Mouse (Mus musculus) cerebellum, adult 2 months (tissue): ENCODE results near the gene Acaca. TPM values are rescaled to one million over a fixed set of nuclear protein-coding genes. Genes with fewer than 3 reads are reported as not detected.

Source experiments
- DNase-seq, 2 experiments: peaks; one replicate each; pipeline ENCODE4 v3.0.0; 2021
- H3K27ac ChIP-seq: fragments of 200-500 bp; 2 replicates; pipeline ENCODE4 v1.5.1; 2012; ENCODE audit warnings: low read length, control low read depth, inconsistent platforms; ENCODE audit not compliant: insufficient read depth
- H3K27me3 ChIP-seq: fragments of 200-500 bp; 2 replicates; pipeline ENCODE4 v1.6.1; 2012; ENCODE audit warnings: inconsistent platforms, mild to moderate bottlenecking, low read length, moderate library complexity; ENCODE audit not compliant: control insufficient read depth, insufficient read depth
- H3K4me1 ChIP-seq: fragments of 200-500 bp; 2 replicates; pipeline ENCODE4 v1.6.1; 2011; ENCODE audit warnings: low read length; ENCODE audit not compliant: control insufficient read depth, insufficient read depth
- H3K4me3 ChIP-seq: fragments of 200-500 bp; replicated peaks from 2 replicates; pipeline ENCODE3; 2011; ENCODE audit warnings: mild to moderate bottlenecking, low read depth, low read length, control low read depth; ENCODE audit not compliant: insufficient read depth
- CTCF ChIP-seq: fragments of 200-500 bp; IDR thresholded peaks from 2 replicates; pipeline ENCODE4 v1.5.1; 2011; ENCODE audit warnings: low read depth, mild to moderate bottlenecking, control low read depth, low read length, moderate library complexity, borderline replicate concordance; ENCODE audit not compliant: insufficient read depth
- POLR2A ChIP-seq: fragments of 200-500 bp; IDR thresholded peaks from 2 replicates; pipeline ENCODE4 v1.6.1; 2011; ENCODE audit warnings: low read length, control low read depth, borderline replicate concordance; ENCODE audit not compliant: insufficient read depth
- WGBS: fragments of 180-500 bp; shearing (Covaris S2); methylation state at CpG from one replicate; pipeline ENCODE4 v1.1.7; 2018; 5-methylcytosine and 5-hydroxymethylcytosine counted together
- polyA plus RNA-seq: library from polyadenylated mRNA; depleted of rRNA; stranded (reverse); fragments of >200 nt; gene quantifications from 2 replicates; pipeline ENCODE4 v1.2.3, GENCODE M21; 2012; rRNA removed

The Acaca gene
- polyA plus RNA-seq: 27.4 and 29.2 TPM in 2 replicates

- TF ChIP-seq CTCF (no peak), POLR2A (peak; percentile 87)
- WGBS: under 1% methylated on average over 64 of the region's 83 CpGs
- Histone ChIP-seq H3K27ac (peak within 1 kb of the TSS; percentile 15; the same call in 1 of the 2 replicates), H3K4me1 (no peaks in the 10 kb centered on the region; the same call in 1 of the 2 replicates), H3K27me3 (no peaks in the 10 kb centered on the region), H3K4me3 (peak within 1 kb of the TSS; percentile 86)
- DNase-seq: peak; percentile 87 to 88
These were observed at the start of gene Acaca, which contains the start of gene Tada2a for GRCm38 (mm10) chr11:84128943-84129798. Gene Acaca (plus strand): TSS chr11:84129672. Gene Tada2a (minus strand): TSS chr11:84129600.

DNA sequence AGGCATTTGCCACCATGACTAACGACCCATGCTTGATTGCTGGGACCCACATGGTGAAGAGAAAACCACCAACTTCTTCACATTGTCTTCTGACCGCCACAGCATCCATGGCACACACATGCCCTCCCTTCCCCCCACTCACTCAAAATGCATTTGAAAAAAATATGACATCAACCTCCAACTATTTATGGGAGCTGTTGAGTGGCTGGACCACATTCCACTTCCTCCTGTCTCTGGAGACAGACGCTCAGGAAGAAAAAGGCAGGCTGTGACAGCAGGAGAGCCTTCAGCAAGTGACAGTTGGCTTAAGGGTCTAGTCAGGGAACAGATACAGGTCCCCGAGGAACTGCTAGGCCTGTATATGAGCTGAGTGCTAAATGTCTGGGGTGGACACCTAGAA lies 49.6 kb upstream of the Acaca start:
- WGBS: 66% methylated on average over 4 of the region's 4 CpGs
- DNase-seq: no peak
- H3K4me3 ChIP-seq: no peak overlapping the region
- TF ChIP-seq CTCF: no peak
- TF ChIP-seq POLR2A: no peak
- no peaks in the 10 kb centered on the region for H3K4me1 ChIP-seq
- no peaks in the 10 kb centered on the region for H3K27me3 ChIP-seq
- no peak overlapping the region for H3K27ac ChIP-seq

- no peak for TF ChIP-seq CTCF
- no peak for TF ChIP-seq POLR2A
- WGBS: 90% methylated on average over 3 of the region's 3 CpGs
- Histone ChIP-seq H3K4me1 (no peaks in the 10 kb centered on the region), H3K4me3 (no peak overlapping the region), H3K27me3 (no peaks in the 10 kb centered on the region), H3K27ac (no peak overlapping the region)
- no peak for DNase-seq
These were observed 49.1 kb upstream of the Acaca start for GRCm38 (mm10) chr11:84080327-84080726.

DNA sequence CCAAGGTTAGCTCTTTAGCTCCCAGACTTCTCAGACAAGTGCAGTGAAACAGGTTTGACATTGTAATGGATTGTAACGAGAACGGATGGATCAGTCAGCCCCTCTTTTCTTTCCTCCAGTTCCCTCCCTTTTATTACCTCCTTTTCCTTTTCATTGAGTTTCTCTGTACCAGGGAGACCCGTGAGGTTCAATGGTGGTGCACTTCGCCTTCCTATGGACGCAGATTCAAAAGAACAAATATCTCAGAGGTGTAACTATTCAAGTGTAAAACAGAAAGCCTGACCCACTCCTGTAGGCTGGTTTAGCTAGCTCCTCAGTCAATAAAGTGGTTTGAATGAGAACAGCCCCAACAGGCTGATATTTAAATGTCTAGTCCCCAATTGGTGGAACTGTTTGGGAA lies 47.6 kb upstream of the Acaca start:
- Histone ChIP-seq H3K27ac (no peak overlapping the region), H3K27me3 (no peaks in the 10 kb centered on the region), H3K4me1 (no peaks in the 10 kb centered on the region), H3K4me3 (no peak overlapping the region)
- no peak for DNase-seq
- WGBS: 92% methylated on average over 5 of the region's 5 CpGs
- no peak for TF ChIP-seq CTCF
- no peak for TF ChIP-seq POLR2A

DNA sequence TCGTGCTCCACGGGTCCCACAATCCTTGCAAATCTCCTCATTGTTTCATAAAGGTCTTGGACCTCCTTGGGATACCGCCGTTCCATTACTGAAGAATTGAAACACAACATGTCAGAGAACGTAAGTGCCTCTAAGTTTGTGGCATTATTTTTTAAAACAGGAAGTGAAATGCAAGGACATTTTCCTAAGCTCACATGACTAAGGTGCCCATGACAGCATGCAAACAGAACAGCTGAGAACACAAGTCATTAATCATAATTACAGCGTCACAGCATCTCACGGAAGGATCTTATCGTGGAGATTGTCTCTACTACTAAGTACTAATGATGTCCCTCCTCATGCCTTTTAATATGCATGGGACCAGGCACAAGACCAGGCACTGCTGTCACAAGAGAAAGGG lies 38.9 kb upstream of the Acaca start:
- H3K4me1 ChIP-seq: no peaks in the 10 kb centered on the region
- H3K27ac ChIP-seq: no peak overlapping the region
- DNase-seq: no peak
- H3K4me3 ChIP-seq: no peak overlapping the region
- H3K27me3 ChIP-seq: no peaks in the 10 kb centered on the region
- 94% methylated on average over 8 of the region's 8 CpGs for WGBS
- TF ChIP-seq POLR2A: no peak
- no peak for TF ChIP-seq CTCF

DNA sequence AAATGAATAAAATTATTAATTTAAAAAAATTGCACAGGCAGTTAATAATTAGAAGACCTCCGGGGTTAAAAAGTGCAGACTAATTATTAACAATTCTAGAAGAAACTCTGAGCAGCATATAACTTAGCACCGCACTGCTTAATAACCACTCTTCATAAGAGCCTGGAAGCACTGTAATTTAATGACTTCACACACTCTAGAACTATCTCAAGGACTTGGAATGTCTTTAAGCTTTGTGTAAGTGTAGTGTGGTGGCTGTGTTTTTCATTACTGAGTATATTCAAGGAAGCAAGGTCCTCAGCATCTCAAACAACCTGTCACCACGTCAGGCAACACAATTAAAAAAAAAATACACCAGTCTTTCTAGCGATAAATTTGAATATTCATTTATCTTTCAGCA lies 34.4 kb upstream of the Acaca start:
- Histone ChIP-seq H3K4me1 (no peaks in the 10 kb centered on the region), H3K27me3 (no peaks in the 10 kb centered on the region), H3K4me3 (no peak overlapping the region), H3K27ac (no peak overlapping the region)
- TF ChIP-seq POLR2A: no peak
- DNase-seq: no peak
- 85% methylated on average over 4 of the region's 4 CpGs for WGBS

DNA sequence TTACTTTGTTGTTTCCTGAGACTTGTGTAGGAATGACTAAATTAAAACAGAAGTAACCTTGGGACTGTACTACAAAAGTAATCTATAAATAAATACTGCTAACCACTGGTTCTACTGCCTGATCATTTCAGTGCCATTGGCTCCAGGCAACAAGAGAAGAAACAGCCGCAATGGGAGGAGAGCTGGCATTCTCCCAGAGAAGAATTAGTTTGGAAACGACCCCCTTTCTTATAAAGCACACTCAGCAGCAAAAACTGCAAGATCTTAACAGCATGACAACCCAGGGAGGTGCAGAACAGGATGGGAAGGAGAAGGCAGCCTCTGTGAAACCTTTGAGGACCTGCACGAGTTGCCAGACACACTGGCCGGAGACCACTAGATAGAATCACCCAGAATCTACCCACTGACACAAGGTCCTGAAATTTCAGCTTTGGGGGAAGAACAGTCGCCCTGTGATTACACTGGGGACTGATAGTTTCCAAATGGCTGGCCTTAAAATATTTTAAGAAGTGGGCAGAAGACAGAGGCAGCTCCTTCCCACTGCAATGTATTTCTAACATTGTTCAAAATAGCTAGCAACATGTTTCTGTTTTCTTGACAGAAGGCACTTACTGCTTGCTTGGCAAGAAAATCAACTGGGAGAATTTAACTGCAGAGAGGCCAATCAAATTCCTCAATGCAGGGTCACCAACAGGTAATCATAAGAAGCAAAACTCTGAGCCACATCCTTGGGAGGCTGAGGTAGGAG lies 32.0 kb upstream of the Acaca start:
- DNase-seq: no peak
- TF ChIP-seq POLR2A: no peak
- Histone ChIP-seq H3K4me1 (no peaks in the 10 kb centered on the region), H3K4me3 (no peak overlapping the region), H3K27ac (no peak overlapping the region), H3K27me3 (no peaks in the 10 kb centered on the region)
- WGBS: 26% methylated on average over 5 of the region's 5 CpGs

GRCm38 (mm10) chr11:84101182-84101581 lies 28.3 kb upstream of the Acaca start:
- no peak for DNase-seq
- no peak overlapping the region for H3K27ac ChIP-seq
- H3K4me1 ChIP-seq: no peaks in the 10 kb centered on the region
- H3K4me3 ChIP-seq: no peak overlapping the region
- H3K27me3 ChIP-seq: no peaks in the 10 kb centered on the region
- no peak for TF ChIP-seq POLR2A
- no peak for TF ChIP-seq CTCF
